Mouse (Mus musculus) hindbrain, embryonic 15.5 days (tissue): Measurements from ENCODE around the gene Pygo2. TPM values are rescaled to one million over a fixed set of nuclear protein-coding genes. Genes with fewer than 3 reads are reported as not detected.

Experiments used
- polyA plus RNA-seq: library from polyadenylated mRNA; unstranded; fragments of >200 nt; fragmentation: Nextera tagmentation; extraction: Ambion mirVana; gene quantifications from 2 replicates; pipeline ENCODE4 v1.2.1, GENCODE M21; 2015

Gene Pygo2
- polyA plus RNA-seq, 1 experiment from 2014 or later = 45.8 TPM

Other genes starting within 250 kb of the Pygo2 start
- gene Fam189b, start 247.1 kb upstream of the Pygo2 start, polyA plus RNA-seq = 35.5 and 39.2 TPM in 2 replicates
- gene Gba, start 227.3 kb upstream of the Pygo2 start, polyA plus RNA-seq = 46.6 and 48.0 TPM in 2 replicates
- gene Thbs3, start 215.0 kb upstream of the Pygo2 start, polyA plus RNA-seq = 51.5 and 51.6 TPM in 2 replicates
- gene Mtx1, start 203.1 kb upstream of the Pygo2 start, polyA plus RNA-seq = 149 and 152 TPM in 2 replicates
- gene Muc1, start 201.2 kb upstream of the Pygo2 start, polyA plus RNA-seq = 1.2 and 1.6 TPM in 2 replicates
- gene Krtcap2, start 184.2 kb upstream of the Pygo2 start, polyA plus RNA-seq = 196 and 211 TPM in 2 replicates
- 71.3 and 81.6 TPM in 2 replicates for gene Trim46, start 183.9 kb upstream of the Pygo2 start, polyA plus RNA-seq
- gene Dpm3, start 170.9 kb upstream of the Pygo2 start, polyA plus RNA-seq = 80.0 and 88.4 TPM in 2 replicates
- gene Slc50a1, start 159.6 kb upstream of the Pygo2 start, polyA plus RNA-seq = 36.2 and 38.5 TPM in 2 replicates
- 8.9 and 9.1 TPM in 2 replicates for gene Efna1, start 149.1 kb upstream of the Pygo2 start, polyA plus RNA-seq
- 62.4 and 72.3 TPM in 2 replicates for gene Efna3, start 107.2 kb upstream of the Pygo2 start, polyA plus RNA-seq
- 6.0 and 7.4 TPM in 2 replicates for gene Efna4, start 92.2 kb upstream of the Pygo2 start, polyA plus RNA-seq
- gene Adam15, start 80.2 kb upstream of the Pygo2 start, polyA plus RNA-seq = 71.0 and 77.1 TPM in 2 replicates
- gene Dcst2, start 68.2 kb upstream of the Pygo2 start, polyA plus RNA-seq = 0.09 and 0.34 TPM in 2 replicates
- gene Dcst1, start 65.0 kb upstream of the Pygo2 start, polyA plus RNA-seq = 0.89 and 1.1 TPM in 2 replicates
- 0.82 and 0.83 TPM in 2 replicates for gene Zbtb7b, start 35.4 kb upstream of the Pygo2 start, polyA plus RNA-seq
- gene Lenep, start 27.4 kb upstream of the Pygo2 start, polyA plus RNA-seq = 0.89 TPM in 1 of 2 replicates, not detected in the other
- 33.3 and 34.9 TPM in 2 replicates for gene Flad1, start 18.3 kb upstream of the Pygo2 start, polyA plus RNA-seq
- 95.9 and 110 TPM in 2 replicates for gene Cks1b, start 11.8 kb upstream of the Pygo2 start, polyA plus RNA-seq
- 20.0 and 21.8 TPM in 2 replicates for gene Shc1, start 11.8 kb upstream of the Pygo2 start, polyA plus RNA-seq
- gene Pbxip1, start 6.5 kb downstream of the Pygo2 start, polyA plus RNA-seq = 18.1 and 20.4 TPM in 2 replicates
- 127 and 130 TPM in 2 replicates for gene Pmvk, start 24.3 kb downstream of the Pygo2 start, polyA plus RNA-seq
- 9.1 and 9.6 TPM in 2 replicates for gene Kcnn3, start 90.0 kb downstream of the Pygo2 start, polyA plus RNA-seq